Mouse (Mus musculus) forebrain, embryonic 16.5 days (tissue): ENCODE results near the gene Hist1h2ag. TPM values are rescaled to one million over a fixed set of nuclear protein-coding genes. Genes with fewer than 3 reads are reported as not detected.

Source experiments
- ATAC-seq: fragments of 200-750 bp; cut with Nextera tagmentation; 2 replicates; pipeline ENCODE4 v1.8.0; 2017; ENCODE audit warnings: mild to moderate bottlenecking, moderate library complexity
- H3K27ac ChIP-seq: fragments of 300-500 bp; sonication (generic); 2 replicates; pipeline ENCODE4 v1.5.1; 2014; ENCODE audit warnings: low read length, control low read depth
- H3K27me3 ChIP-seq: fragments of 300-500 bp; sonication (generic); replicated peaks from 2 replicates; pipeline ENCODE4 v1.6.1; 2014; ENCODE audit warnings: low read length; ENCODE audit not compliant: control insufficient read depth, insufficient read depth
- H3K36me3 ChIP-seq: fragments of 300-500 bp; sonication (generic); 2 replicates; pipeline ENCODE4 v1.6.1; 2014; ENCODE audit not compliant: control insufficient read depth, insufficient read depth
- H3K4me1 ChIP-seq: fragments of 300-500 bp; sonication (generic); replicated peaks from 2 replicates; pipeline ENCODE4 v1.6.1; 2014; ENCODE audit warnings: low read length; ENCODE audit not compliant: control insufficient read depth, insufficient read depth
- H3K4me2 ChIP-seq: fragments of 300-500 bp; sonication (generic); 2 replicates; pipeline ENCODE4 v1.6.1; 2014; ENCODE audit warnings: mild to moderate bottlenecking, low read length, control low read depth
- H3K4me3 ChIP-seq: fragments of 300-500 bp; sonication (generic); replicated peaks from 2 replicates; pipeline ENCODE4 v1.5.1; 2014; ENCODE audit warnings: mild to moderate bottlenecking, low read length, control low read depth
- H3K9ac ChIP-seq: fragments of 300-500 bp; sonication (generic); replicated peaks from 2 replicates; pipeline ENCODE4 v1.6.1; 2014; ENCODE audit warnings: low read depth, low read length, control low read depth
- H3K9me3 ChIP-seq: fragments of 300-500 bp; sonication (generic); 2 replicates; pipeline ENCODE4 v1.6.1; 2016; ENCODE audit warnings: low read length; ENCODE audit not compliant: control insufficient read depth
- whole genome bisulfite sequencing: fragments of 180-500 bp; shearing (Covaris S2); extraction: QIAGEN DNeasy Blood & Tissue Kit; methylation state at CpG from one replicate; pipeline ENCODE4 v1.1.7; 2014; 5-methylcytosine and 5-hydroxymethylcytosine counted together
- polyA plus RNA-seq: library from polyadenylated mRNA; unstranded; fragments of >200 nt; fragmentation: Nextera tagmentation; extraction: Ambion mirVana; gene quantifications from 2 replicates; pipeline ENCODE4 v1.2.1, GENCODE M21; 2015

Gene Hist1h2ag
- polyA plus RNA-seq, 1 experiment from 2014 or later: 8.5 TPM

GRCm38 (mm10) chr13:22001346-22001745 lies 41.4 kb downstream of the Hist1h2ag start:
- ATAC-seq: no peak
- 56% methylated on average over 2 of the region's 2 CpGs for WGBS

GRCm38 (mm10) chr13:21999147-21999546 lies 43.6 kb downstream of the Hist1h2ag start:
- ATAC-seq: no peak
- H3K9me3 ChIP-seq: no peaks in the 10 kb centered on the region; the same call in 1 of the 2 replicates
- 34% methylated on average over 4 of the region's 4 CpGs for WGBS

More at GRCm38 (mm10) chr13:22001346-22001745, 41.4 kb downstream of the Hist1h2ag start:
- Histone ChIP-seq H3K4me3 (no peak overlapping the region), H3K4me2 (no peak overlapping the region), H3K4me1 (peaks cover 13% of the 10 kb centered on the region), H3K36me3 (no peaks in the 10 kb centered on the region), H3K9me3 (no peaks in the 10 kb centered on the region; the same call in 1 of the 2 replicates), H3K27ac (no peak overlapping the region), H3K27me3 (peaks cover 84% of the 10 kb centered on the region), H3K9ac (no peak overlapping the region)

GRCm38 (mm10) chr13:21998412-21998811 lies 44.3 kb downstream of the Hist1h2ag start:
- peaks cover 12% of the 10 kb centered on the region for H3K4me1 ChIP-seq
- H3K4me2 ChIP-seq: no peak overlapping the region
- no peaks in the 10 kb centered on the region for H3K36me3 ChIP-seq
- H3K27me3 ChIP-seq: peaks cover 80% of the 10 kb centered on the region
- H3K9ac ChIP-seq: no peak overlapping the region
- ATAC-seq: no peak
- no peak overlapping the region for H3K4me3 ChIP-seq
- 19% methylated on average over 3 of the region's 3 CpGs for WGBS
- H3K27ac ChIP-seq: no peak overlapping the region
- H3K9me3 ChIP-seq: no peaks in the 10 kb centered on the region; the same call in 1 of the 2 replicates

More at GRCm38 (mm10) chr13:21999147-21999546, 43.6 kb downstream of the Hist1h2ag start:
- H3K4me2 ChIP-seq: no peak overlapping the region
- no peak overlapping the region for H3K9ac ChIP-seq
- no peak overlapping the region for H3K27ac ChIP-seq
- no peak overlapping the region for H3K4me3 ChIP-seq
- peaks cover 83% of the 10 kb centered on the region for H3K27me3 ChIP-seq
- no peaks in the 10 kb centered on the region for H3K36me3 ChIP-seq
- H3K4me1 ChIP-seq: peaks cover 12% of the 10 kb centered on the region

- peaks cover 74% of the 10 kb centered on the region for H3K27me3 ChIP-seq
- no peak overlapping the region for H3K27ac ChIP-seq
- H3K4me1 ChIP-seq: peaks cover 12% of the 10 kb centered on the region
- no peaks in the 10 kb centered on the region for H3K36me3 ChIP-seq
- 7% methylated on average over 4 of the region's 4 CpGs for WGBS
- H3K4me3 ChIP-seq: no peak overlapping the region
- ATAC-seq: no peak
- no peak overlapping the region for H3K9ac ChIP-seq
- H3K9me3 ChIP-seq: no peaks in the 10 kb centered on the region; the same call in 1 of the 2 replicates
- no peak overlapping the region for H3K4me2 ChIP-seq
Measured at GRCm38 (mm10) chr13:21997821-21998220, 44.9 kb downstream of the Hist1h2ag start.

- Histone ChIP-seq H3K9me3 (no peaks in the 10 kb centered on the region; the same call in 1 of the 2 replicates), H3K4me3 (peak overlapping the region; percentile 14; the same call in 1 of the 2 replicates), H3K9ac (no peak overlapping the region), H3K27me3 (peaks cover 68% of the 10 kb centered on the region), H3K4me1 (peaks cover 12% of the 10 kb centered on the region), H3K27ac (no peak overlapping the region), H3K4me2 (peak overlapping the region; percentile 23; the same call in 1 of the 2 replicates), H3K36me3 (no peaks in the 10 kb centered on the region)
- WGBS: 2% methylated on average over 21 of the region's 21 CpGs
- no peak for ATAC-seq
Measured at GRCm38 (mm10) chr13:21997201-21997820, 45.4 kb downstream of the Hist1h2ag start.

GRCm38 (mm10) chr13:21996840-21997185 lies 45.9 kb downstream of the Hist1h2ag start:
- H3K4me3 ChIP-seq: 0 out of 2 replicates have a peak overlapping the region, but pooled peaks have one; percentile 14
- no peak for ATAC-seq
- WGBS: 2% methylated on average over 13 of the region's 13 CpGs

GRCm38 (mm10) chr13:21996101-21996839 lies 46.5 kb downstream of the Hist1h2ag start:
- H3K9ac ChIP-seq: no peak overlapping the region
- peaks cover 12% of the 10 kb centered on the region for H3K4me1 ChIP-seq
- WGBS: 1% methylated on average over 12 of the region's 12 CpGs
- no peak for ATAC-seq
- H3K4me2 ChIP-seq: peak overlapping the region; percentile 16; the same call in 1 of the 2 replicates
- H3K4me3 ChIP-seq: no peak overlapping the region
- H3K36me3 ChIP-seq: no peaks in the 10 kb centered on the region
- H3K27ac ChIP-seq: no peak overlapping the region
- peaks cover 60% of the 10 kb centered on the region for H3K27me3 ChIP-seq
- H3K9me3 ChIP-seq: no peaks in the 10 kb centered on the region; the same call in 1 of the 2 replicates

More at GRCm38 (mm10) chr13:21996840-21997185, 45.9 kb downstream of the Hist1h2ag start:
- Histone ChIP-seq H3K9me3 (no peaks in the 10 kb centered on the region; the same call in 1 of the 2 replicates), H3K36me3 (no peaks in the 10 kb centered on the region), H3K4me1 (peaks cover 12% of the 10 kb centered on the region), H3K27ac (no peak overlapping the region), H3K27me3 (peaks cover 64% of the 10 kb centered on the region), H3K4me2 (peak overlapping the region; percentile 23; the same call in 1 of the 2 replicates), H3K9ac (no peak overlapping the region)

GRCm38 (mm10) chr13:21995331-21995914 lies 47.3 kb downstream of the Hist1h2ag start:
- Histone ChIP-seq H3K27me3 (peaks cover 55% of the 10 kb centered on the region), H3K27ac (no peak overlapping the region), H3K9ac (no peak overlapping the region), H3K4me1 (peaks cover 12% of the 10 kb centered on the region), H3K36me3 (no peaks in the 10 kb centered on the region), H3K4me2 (peak overlapping the region; percentile 46), H3K4me3 (peak overlapping the region; percentile 29), H3K9me3 (no peaks in the 10 kb centered on the region; the same call in 1 of the 2 replicates)
- peak; percentile 36; the same call in 1 of the 2 replicates for ATAC-seq
- under 1% methylated on average over 21 of the region's 21 CpGs for WGBS

- H3K27ac ChIP-seq: no peak overlapping the region
- WGBS: 3% methylated on average over 8 of the region's 8 CpGs
- no peak for ATAC-seq
- peak overlapping the region; percentile 46 for H3K4me2 ChIP-seq
- H3K27me3 ChIP-seq: peaks cover 50% of the 10 kb centered on the region
- no peaks in the 10 kb centered on the region for H3K36me3 ChIP-seq
- peaks cover 12% of the 10 kb centered on the region for H3K4me1 ChIP-seq
- H3K9ac ChIP-seq: no peak overlapping the region
- H3K9me3 ChIP-seq: no peaks in the 10 kb centered on the region; the same call in 1 of the 2 replicates
- H3K4me3 ChIP-seq: peak overlapping the region; percentile 29
Measured at GRCm38 (mm10) chr13:21994896-21995295, 47.8 kb downstream of the Hist1h2ag start.
